Mouse (Mus musculus): ENCODE measurements around the gene Prps1l1. TPM values are rescaled to one million over a fixed set of nuclear protein-coding genes. Genes with fewer than 3 reads are reported as not detected.

The Prps1l1 gene
- polyA plus RNA-seq, 1 experiment = not detected

- TF ChIP-seq CTCF (IDR thresholded peaks at IDR 0.05; ENCODE audit: extremely low read depth, insufficient read depth, insufficient read length, insufficient replicate concordance) (no peak), POLR2A (IDR thresholded peaks at IDR 0.05; ENCODE audit: low read depth, low read length) (no peak)
- H3K27me3 ChIP-seq (ENCODE audit: control insufficient read depth, insufficient read depth, low read length) = no peaks in the 10 kb centered on the region
- no peaks in the 10 kb centered on the region for H3K4me1 ChIP-seq (ENCODE audit: control insufficient read depth, insufficient read depth, insufficient read length)
- no peak overlapping the region for H3K4me3 ChIP-seq (ENCODE audit: extremely low read depth, insufficient read depth, insufficient read length)
- H3K27ac ChIP-seq (ENCODE audit: insufficient read depth, low read length) = no peak overlapping the region
- DNase-seq (ENCODE audit: low read depth in 1 of 2, low spot score in 2 of 2) = no peak
- 88% methylated on average over 11 of the region's 11 CpGs for WGBS
- H3K36me3 ChIP-seq (ENCODE audit: control insufficient read depth, insufficient read depth, low read length) = no peaks in the 10 kb centered on the region
Measured at GRCm38 (mm10) chr12:35008340-35009137, 24.0 kb downstream of the Prps1l1 start.

GRCm38 (mm10) chr12:35011462-35011861, 26.9 kb downstream of the Prps1l1 start:
- WGBS = 78% methylated on average over 1 of the region's 1 CpGs
- Histone ChIP-seq H3K4me3 (ENCODE audit: extremely low read depth, insufficient read depth, insufficient read length) (no peak overlapping the region), H3K27ac (ENCODE audit: insufficient read depth, low read length) (no peak overlapping the region), H3K27me3 (ENCODE audit: control insufficient read depth, insufficient read depth, low read length) (no peaks in the 10 kb centered on the region), H3K4me1 (ENCODE audit: control insufficient read depth, insufficient read depth, insufficient read length) (peaks cover 2% of the 10 kb centered on the region; the same call in 1 of the 2 replicates), H3K36me3 (ENCODE audit: control insufficient read depth, insufficient read depth, low read length) (no peaks in the 10 kb centered on the region)
- no peak for DNase-seq (ENCODE audit: low read depth in 1 of 2, low spot score in 2 of 2)
- no peak for TF ChIP-seq POLR2A (IDR thresholded peaks at IDR 0.05; ENCODE audit: low read depth, low read length)
- no peak for TF ChIP-seq CTCF (IDR thresholded peaks at IDR 0.05; ENCODE audit: extremely low read depth, insufficient read depth, insufficient read length, insufficient replicate concordance)

- 70% methylated on average over 2 of the region's 2 CpGs for WGBS
- TF ChIP-seq POLR2A (IDR thresholded peaks at IDR 0.05; ENCODE audit: low read depth, low read length) (no peak), CTCF (IDR thresholded peaks at IDR 0.05; ENCODE audit: extremely low read depth, insufficient read depth, insufficient read length, insufficient replicate concordance) (no peak)
- no peaks in the 10 kb centered on the region for H3K36me3 ChIP-seq (ENCODE audit: control insufficient read depth, insufficient read depth, low read length)
- no peak overlapping the region for H3K4me3 ChIP-seq (ENCODE audit: extremely low read depth, insufficient read depth, insufficient read length)
- H3K27ac ChIP-seq (ENCODE audit: insufficient read depth, low read length) = no peak overlapping the region
- DNase-seq (ENCODE audit: low read depth in 1 of 2, low spot score in 2 of 2) = no peak
- peaks cover 6% of the 10 kb centered on the region for H3K4me1 ChIP-seq (ENCODE audit: control insufficient read depth, insufficient read depth, insufficient read length)
- no peaks in the 10 kb centered on the region for H3K27me3 ChIP-seq (ENCODE audit: control insufficient read depth, insufficient read depth, low read length)
Measured at GRCm38 (mm10) chr12:35013950-35014349, 29.4 kb downstream of the Prps1l1 start.

- TF ChIP-seq CTCF (IDR thresholded peaks at IDR 0.05; ENCODE audit: extremely low read depth, insufficient read depth, insufficient read length, insufficient replicate concordance) (no peak), POLR2A (IDR thresholded peaks at IDR 0.05; ENCODE audit: low read depth, low read length) (no peak)
- DNase-seq (ENCODE audit: low read depth in 1 of 2, low spot score in 2 of 2) = no peak
- WGBS = 69% methylated on average over 3 of the region's 3 CpGs
- no peak overlapping the region for H3K27ac ChIP-seq (ENCODE audit: insufficient read depth, low read length)
- no peaks in the 10 kb centered on the region for H3K36me3 ChIP-seq (ENCODE audit: control insufficient read depth, insufficient read depth, low read length)
- H3K4me1 ChIP-seq (ENCODE audit: control insufficient read depth, insufficient read depth, insufficient read length) = peaks cover 6% of the 10 kb centered on the region
- no peak overlapping the region for H3K4me3 ChIP-seq (ENCODE audit: extremely low read depth, insufficient read depth, insufficient read length)
- no peaks in the 10 kb centered on the region for H3K27me3 ChIP-seq (ENCODE audit: control insufficient read depth, insufficient read depth, low read length)
Measured at GRCm38 (mm10) chr12:35016056-35016455, 31.5 kb downstream of the Prps1l1 start.

GRCm38 (mm10) chr12:35016481-35017250, 32.1 kb downstream of the Prps1l1 start:
- Histone ChIP-seq H3K27me3 (ENCODE audit: control insufficient read depth, insufficient read depth, low read length) (no peaks in the 10 kb centered on the region), H3K27ac (ENCODE audit: insufficient read depth, low read length) (no peak overlapping the region), H3K4me1 (ENCODE audit: control insufficient read depth, insufficient read depth, insufficient read length) (peaks cover 6% of the 10 kb centered on the region), H3K36me3 (ENCODE audit: control insufficient read depth, insufficient read depth, low read length) (no peaks in the 10 kb centered on the region), H3K4me3 (ENCODE audit: extremely low read depth, insufficient read depth, insufficient read length) (no peak overlapping the region)
- no peak for TF ChIP-seq POLR2A (IDR thresholded peaks at IDR 0.05; ENCODE audit: low read depth, low read length)
- TF ChIP-seq CTCF (IDR thresholded peaks at IDR 0.05; ENCODE audit: extremely low read depth, insufficient read depth, insufficient read length, insufficient replicate concordance) = no peak
- 74% methylated on average over 9 of the region's 9 CpGs for WGBS
- no peak for DNase-seq (ENCODE audit: low read depth in 1 of 2, low spot score in 2 of 2)

GRCm38 (mm10) chr12:35018679-35019237, 34.2 kb downstream of the Prps1l1 start:
- WGBS = 22% methylated on average over 9 of the region's 9 CpGs
- Histone ChIP-seq H3K36me3 (ENCODE audit: control insufficient read depth, insufficient read depth, low read length) (no peaks in the 10 kb centered on the region), H3K27ac (ENCODE audit: insufficient read depth, low read length) (no peak overlapping the region), H3K4me1 (ENCODE audit: control insufficient read depth, insufficient read depth, insufficient read length) (peaks cover 6% of the 10 kb centered on the region), H3K27me3 (ENCODE audit: control insufficient read depth, insufficient read depth, low read length) (no peaks in the 10 kb centered on the region), H3K4me3 (ENCODE audit: extremely low read depth, insufficient read depth, insufficient read length) (no peak overlapping the region)
- no peak for TF ChIP-seq POLR2A (IDR thresholded peaks at IDR 0.05; ENCODE audit: low read depth, low read length)
- no peak for TF ChIP-seq CTCF (IDR thresholded peaks at IDR 0.05; ENCODE audit: extremely low read depth, insufficient read depth, insufficient read length, insufficient replicate concordance)
- no peak for DNase-seq (ENCODE audit: low read depth in 1 of 2, low spot score in 2 of 2)
